Mouse (Mus musculus) brain, embryonic 18.5 days (tissue): ENCODE data around the gene Slc7a7.
"Not testable (repeated sequence)": the region's sequence is repeated elsewhere in the genome, so short reads cannot be mapped to it uniquely, and the experiment has no call there.

ENCODE experiments used
- DNase-seq: peaks from one replicate; pipeline ENCODE4 v3.0.0-alpha.2; 2012; ENCODE audit warnings: low read depth, low spot score

The Slc7a7 gene

DNA sequence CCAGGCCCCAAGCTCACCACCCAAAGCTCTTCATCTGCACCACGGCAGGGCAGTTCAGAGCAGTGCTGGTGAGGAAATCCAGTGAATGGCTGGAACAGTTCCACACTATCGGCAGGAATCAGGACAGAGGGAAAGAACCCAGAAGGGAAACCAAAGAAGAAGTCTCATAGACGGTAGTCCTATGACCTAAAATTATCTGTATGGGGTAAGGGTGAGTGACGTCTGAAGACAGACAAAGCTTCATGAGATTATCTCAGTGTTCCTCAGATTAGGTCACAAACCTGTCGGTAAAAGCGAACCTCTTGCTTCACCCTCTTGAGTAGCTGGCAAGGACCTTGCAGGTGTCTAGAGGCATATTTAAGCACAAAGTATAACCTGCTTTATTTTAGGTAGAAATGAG is 40.4 kb downstream of the Slc7a7 start:
- no peak for DNase-seq

DNA sequence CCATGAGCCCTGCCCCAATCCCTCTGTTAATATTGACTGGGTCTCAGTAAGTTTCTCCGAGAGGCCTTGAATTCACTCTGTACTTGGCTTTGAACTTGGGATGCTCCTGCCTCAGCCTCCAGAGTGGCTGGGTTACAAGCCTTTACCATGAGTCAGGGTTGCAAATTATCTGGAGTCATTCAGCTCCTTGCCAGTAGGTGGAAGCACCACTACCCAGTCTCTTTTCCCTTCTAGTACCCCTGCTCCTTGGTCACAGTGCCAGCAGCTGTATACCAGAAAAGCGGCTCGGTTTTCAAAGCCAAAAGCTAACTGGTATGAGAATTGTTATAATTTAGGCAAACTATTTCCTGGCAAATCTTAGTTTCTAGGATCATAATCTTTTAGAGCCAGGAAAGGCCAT is 41.7 kb downstream of the Slc7a7 start:
- no peak for DNase-seq

DNA sequence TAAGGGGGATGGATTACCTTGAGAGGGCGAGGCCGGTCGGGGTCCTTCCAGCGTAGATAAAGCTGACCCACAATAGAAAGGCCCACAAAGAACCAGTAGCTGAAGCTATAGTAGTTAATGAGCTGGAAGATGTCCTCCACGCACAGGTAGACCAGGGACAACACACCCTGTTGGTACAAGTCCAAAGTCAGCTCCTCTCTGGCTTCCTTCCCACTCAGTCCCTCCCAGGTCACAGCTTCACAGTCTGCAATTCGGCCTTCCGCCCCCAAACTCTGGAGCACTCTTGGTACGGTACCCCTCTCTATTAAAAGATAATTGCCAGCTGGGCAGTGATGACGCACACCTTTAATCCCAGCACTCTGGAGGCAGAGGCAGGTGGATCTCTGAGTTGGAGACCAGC is 44.7 kb downstream of the Slc7a7 start:
- DNase-seq = no peak

DNA sequence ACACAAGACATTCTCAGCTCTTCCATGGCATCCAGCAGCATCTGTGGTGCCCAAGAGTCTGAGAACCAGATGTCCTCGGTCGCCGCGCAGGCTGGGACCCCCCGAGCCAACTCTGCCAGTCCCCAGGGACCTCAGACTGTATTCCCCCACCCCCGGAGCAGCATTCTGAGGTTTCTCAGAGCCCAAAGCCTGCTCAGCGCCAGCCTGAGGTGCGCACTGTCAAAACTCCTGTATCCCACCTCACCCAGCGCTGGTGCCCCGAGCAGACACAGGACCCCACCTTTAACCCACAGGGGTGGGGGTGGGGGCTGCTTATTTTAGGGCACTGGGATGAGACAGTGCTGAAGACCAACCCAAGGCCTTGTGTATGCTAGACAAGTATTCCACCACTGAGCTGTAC is 46.1 kb downstream of the Slc7a7 start:
- no peak for DNase-seq

DNA sequence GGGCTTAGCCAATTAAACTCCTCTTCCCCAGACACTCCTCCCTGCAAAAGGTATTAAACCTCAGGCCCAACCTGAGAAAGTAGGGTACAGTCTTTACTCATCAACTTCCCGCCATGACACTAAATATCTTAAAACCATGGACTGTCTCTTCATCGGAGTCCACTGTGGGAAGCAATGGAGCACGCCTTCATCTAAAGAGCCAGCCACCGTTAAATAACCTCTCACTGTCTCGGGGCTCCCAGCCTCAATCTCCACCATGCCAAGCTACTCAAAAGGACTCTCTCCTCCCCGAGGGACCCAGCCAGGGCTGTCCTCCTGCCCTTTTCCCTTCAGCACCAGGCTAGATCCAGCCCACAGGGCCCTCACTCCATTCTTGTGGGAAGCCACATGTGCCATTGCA is 47.0 kb downstream of the Slc7a7 start:
- DNase-seq = no peak

DNA sequence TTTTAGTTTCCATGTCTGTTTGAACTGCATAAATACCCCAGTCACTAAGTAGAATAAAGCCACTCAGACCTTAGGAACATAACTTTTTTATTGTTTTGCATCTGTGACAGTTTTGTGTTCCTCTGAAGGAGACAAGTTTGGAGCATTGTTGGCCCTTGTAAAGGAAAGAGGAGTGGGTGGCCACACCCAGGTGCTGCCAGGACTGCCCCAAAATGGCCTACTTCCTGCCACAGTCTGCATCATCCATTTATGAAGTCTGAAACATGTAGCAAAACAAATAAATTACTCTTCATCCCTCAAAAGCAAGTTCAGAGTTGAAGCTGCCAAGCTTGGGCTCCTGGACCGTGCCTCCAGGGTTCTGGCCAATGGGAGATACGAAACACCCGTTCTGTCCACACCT is 48.2 kb downstream of the Slc7a7 start:
- DNase-seq = no peak

DNA sequence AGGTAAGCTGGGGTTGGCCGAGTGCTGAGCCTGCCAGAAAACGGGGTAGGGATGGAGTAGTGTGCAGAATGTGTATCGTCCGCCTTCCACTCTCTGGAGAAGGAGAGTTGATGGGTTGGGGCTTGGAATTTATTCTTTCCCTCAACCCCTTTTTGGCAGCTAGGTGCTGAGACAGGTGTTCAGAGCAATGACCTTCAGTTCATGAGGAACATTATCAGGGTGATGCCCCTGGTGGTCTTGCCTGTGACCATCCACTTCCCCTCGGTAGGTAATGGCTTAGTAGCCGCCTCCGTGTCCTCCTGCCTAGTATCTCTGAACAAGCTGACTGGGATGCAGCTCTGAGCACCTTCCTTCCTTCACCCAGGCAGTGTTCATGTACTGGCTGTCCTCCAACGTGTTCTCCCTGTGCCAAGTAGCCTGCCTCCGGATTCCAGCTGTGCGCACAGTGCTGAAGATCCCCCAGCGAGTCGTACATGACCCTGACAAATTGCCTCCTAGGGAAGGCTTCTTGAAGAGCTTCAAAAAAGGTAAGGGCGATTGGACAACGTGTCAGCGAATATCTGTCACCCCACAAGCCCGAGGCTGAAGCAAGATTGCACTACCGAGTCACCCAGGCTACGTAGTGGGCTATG is 50.0 kb downstream of the Slc7a7 start:
- no peak for DNase-seq

DNA sequence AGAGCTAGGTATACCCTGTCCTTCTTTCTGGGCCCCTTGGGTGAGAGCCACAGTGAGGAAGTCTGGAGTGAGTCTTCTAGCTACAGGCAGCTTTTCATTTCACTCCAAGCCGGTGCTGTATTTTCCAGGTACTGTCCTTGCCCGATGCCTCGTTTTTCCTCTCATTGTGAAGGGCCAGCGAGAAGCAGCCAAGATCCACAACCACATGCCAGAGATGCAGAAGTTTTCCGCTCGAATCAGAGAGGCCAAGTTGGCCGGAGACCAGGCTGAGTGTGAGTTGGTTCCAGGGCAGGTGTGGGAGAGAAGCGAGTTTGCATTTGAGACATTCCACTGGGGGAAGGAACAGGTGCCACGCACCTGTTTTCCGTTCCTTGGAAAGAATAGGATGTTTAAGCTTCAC is 51.0 kb downstream of the Slc7a7 start:
- no peak for DNase-seq

DNA sequence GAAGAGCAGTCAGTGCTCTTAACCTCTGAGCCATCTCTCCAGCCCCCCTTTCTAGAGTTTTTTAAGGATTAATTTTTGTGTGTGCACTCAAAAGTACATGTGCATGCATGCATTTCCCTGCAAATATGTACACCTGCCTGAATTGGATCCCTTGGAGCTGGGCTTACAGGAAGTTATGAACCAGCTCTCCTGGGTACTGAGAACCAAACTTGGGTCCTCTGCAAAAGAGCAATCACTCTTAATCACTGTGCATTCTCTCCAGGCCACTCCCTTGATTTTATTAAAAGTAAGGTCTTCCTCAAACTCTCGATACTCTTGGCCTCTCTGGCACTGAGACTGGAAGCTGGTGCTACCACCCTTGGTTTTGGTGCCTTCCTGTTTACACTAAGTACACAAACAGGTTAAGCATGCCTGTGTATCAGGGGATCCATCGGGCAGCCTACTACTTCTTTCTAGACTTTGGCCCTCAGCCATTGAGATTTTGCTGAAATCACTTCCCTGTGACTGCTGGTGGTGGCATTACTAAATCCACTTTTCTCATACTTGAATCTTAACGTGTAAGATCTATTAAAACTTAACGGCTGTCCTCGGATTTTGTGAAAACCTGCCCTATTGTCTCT is 52.4 kb downstream of the Slc7a7 start:
- DNase-seq = no peak

DNA sequence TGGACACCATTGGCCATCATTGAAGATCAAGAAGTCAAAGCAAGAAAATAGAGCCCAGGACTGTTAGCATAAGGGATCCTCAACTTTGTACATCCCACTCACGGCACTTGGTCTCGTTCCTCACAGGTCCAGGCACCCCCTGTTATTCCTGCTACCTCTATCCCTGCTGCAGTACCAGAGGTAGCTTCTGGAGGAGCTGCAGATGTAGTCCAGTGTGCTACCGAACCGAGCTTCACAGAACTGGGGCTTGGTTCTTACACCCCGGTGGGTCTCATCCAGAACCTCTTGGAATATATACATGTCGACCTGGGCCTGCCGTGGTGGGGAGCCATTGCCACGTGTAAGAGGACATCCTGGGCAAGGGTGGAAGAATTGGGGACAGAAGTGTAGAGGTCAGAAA is 54.4 kb downstream of the Slc7a7 start:
- no peak for DNase-seq

DNA sequence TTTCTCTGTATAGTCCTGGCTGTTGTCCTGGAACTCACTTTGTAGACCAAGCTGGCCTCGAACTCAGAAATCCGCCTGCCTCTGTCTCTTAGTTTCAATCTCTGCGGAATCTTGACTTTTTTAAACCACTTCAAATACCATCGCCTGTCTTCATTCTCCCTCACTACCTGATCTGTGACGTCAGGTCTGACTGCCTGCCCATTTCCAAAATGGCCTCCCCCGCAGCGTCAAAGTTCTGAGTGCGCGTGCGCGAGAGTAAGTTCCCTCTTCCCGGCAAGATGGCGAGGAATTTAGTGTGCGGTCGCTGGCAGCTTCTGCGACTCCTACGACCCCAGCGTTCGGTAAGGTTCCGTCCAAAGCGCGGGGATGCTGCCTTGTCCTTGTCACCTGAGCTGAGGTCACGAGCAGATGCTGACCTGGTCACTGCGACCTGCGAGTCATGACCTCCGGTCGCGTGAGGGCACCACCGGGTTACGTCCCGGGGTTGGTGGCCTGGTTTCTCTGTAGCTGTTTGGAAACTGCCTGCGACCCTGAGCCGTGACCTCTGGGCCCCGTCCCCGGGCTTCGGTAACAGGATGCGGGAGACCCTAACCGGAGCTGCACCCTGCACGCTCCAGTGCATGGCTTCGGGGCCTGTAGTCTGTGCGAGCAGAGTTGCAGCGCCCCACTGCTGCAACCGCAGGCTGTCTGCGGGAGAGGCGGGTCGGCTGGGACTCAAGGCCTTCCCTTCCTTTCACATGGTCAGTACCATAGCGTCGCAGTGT is 56.8 kb downstream of the Slc7a7 start, which contains the start of gene Oxa1l:
TSS of gene Oxa1l (plus strand) at position 258 of the 764 bp plus-strand sequence.
- DNase-seq = peak; percentile 92

DNA sequence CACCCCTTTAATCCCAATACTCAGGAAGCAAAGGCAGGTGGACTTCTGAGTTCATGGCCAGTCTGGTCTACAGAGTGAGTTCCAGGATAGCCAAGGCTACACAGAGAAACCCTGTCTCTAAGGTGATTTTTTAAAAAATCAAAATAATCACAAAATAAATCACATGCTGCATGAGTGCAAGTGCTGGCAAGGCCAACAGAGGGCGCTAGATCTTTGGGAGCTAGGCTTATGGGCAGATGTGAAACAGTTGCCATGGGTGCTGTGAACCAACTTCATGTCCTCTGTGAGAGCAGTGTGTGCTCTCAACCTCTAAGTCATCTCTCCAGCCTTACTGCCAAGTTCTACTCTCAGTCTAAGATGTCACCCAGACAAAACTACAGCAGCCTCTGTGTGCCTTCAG is 63.2 kb downstream of the Slc7a7 start:
- DNase-seq = no peak

DNA sequence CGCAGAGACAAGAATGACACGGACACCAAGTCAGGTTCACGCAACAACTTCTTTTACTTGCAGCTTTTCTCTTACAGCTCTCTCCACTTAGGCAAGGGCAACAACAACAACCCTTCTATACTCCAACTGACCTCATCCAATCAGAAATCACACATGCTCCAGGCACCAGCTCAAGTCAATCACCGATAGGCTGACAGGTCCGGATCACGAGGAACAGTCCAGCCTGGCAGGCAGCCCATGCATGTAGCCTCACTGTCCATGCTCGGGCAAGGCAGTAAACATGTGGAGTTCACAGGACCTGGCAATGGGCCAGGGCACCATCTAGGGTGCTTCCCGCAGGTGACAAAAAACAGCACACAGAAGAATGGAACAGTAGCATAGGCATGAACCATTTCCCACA is 65.3 kb downstream of the Slc7a7 start:
- no peak for DNase-seq

DNA sequence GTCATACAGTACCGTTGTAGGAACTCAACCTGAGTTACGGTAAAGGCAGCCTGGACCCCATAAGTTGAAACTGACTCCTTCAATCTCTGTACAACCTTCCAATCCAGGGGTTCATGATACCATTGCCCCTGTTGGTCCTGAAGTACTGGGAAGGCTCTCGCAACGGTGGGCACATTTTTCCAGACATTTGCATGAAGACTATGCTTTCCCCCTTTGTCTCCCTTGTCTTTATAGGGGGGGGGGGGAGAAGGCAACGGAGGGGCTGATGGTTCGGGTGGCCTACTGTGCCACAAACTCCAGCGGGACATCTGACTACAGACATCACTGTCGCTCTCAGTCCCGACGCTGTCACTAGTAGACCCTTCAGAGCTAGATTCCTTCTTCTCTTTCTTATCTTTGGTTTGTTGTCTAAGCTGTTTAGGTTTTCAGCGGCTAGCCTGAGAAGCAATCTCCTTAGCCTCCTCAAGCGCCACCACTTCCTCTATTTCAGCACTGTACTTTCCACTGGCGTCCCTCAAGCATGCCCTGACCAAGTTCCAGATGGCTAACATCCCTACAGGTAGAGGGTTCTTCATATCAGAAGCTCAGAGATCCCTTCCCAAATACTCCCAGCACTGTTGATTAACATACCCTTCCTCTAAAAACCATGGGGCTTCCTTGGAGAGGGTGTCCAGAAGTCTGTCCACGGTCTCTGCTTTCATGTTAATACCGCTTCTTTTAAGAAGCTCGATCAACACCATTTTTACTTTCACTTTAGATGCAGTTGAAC is 66.6 kb downstream of the Slc7a7 start:
- not testable (repeated sequence) for DNase-seq

DNA sequence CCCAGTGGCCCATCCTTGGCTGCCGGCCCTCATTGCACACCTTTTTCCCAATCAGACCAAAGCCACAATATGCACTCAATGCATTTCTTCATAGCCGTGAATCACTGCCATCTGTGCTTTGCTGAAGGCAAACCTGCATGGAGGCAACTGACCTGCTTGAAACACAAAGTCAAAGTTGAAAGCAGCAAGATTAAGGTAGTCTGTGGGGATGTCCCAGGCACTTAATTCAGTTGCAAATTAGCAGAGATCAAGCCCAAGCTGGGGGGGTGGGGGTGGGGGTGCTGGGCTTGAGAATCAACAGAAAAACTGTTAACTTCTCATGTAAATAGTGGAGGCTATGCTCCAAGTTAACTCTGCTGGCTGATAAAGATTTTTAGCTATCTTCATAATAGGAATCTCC is 75.8 kb downstream of the Slc7a7 start:
- not testable (repeated sequence) for DNase-seq

DNA sequence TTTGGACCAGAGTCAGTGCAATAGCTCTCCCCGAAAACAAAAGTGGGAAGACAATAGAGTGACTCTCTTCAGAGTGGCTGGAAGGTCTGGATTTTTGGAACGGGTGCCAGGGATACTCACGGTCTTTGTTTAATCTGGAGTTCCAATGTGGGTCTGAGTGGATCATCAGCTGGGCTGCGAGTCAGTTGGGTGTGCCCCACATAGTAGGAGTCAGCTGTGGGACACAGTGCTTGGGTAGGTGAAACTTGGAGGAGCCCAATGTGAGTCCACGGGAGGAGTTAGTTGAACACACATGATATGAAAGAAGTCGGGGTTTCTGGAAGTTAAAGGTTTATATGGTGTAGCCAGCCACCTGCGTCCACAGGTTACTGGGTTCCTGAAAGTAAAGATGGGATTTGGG is 76.7 kb downstream of the Slc7a7 start:
- DNase-seq = no peak

DNA sequence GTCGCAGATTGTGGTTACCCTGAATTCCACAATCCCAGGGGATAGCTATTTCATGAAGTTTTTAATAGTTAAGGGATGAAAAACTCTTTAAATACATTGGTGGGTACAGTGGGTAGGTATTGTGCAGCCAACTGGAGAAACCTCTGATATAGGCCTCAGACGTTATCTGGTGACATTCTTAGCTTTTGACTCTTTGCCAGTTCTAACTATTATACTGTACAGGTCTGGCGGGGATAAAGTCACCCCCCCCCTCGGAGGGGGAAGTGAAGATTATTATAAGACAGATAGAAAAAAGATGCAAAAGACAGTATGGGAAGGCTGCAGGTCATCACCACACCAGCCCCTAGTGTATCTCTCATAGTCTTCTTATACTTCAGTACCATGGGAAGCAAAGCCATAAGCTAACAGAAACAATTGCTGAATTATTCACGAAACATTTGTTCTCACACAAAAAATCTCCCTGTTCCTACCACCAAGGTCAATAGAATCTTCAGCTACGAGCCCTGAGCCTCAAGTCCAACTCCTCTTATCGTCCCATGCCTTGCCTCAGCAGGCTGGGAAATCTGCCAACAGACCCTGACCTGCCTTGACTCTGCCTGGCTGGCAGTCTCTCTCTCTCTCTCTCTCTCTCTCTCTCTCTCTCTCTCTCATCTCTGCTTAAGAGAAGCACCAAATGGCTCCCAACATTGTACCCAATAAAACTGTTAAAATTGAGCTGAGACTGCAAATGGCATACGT is 84.0 kb downstream of the Slc7a7 start:
- DNase-seq = no peak

DNA sequence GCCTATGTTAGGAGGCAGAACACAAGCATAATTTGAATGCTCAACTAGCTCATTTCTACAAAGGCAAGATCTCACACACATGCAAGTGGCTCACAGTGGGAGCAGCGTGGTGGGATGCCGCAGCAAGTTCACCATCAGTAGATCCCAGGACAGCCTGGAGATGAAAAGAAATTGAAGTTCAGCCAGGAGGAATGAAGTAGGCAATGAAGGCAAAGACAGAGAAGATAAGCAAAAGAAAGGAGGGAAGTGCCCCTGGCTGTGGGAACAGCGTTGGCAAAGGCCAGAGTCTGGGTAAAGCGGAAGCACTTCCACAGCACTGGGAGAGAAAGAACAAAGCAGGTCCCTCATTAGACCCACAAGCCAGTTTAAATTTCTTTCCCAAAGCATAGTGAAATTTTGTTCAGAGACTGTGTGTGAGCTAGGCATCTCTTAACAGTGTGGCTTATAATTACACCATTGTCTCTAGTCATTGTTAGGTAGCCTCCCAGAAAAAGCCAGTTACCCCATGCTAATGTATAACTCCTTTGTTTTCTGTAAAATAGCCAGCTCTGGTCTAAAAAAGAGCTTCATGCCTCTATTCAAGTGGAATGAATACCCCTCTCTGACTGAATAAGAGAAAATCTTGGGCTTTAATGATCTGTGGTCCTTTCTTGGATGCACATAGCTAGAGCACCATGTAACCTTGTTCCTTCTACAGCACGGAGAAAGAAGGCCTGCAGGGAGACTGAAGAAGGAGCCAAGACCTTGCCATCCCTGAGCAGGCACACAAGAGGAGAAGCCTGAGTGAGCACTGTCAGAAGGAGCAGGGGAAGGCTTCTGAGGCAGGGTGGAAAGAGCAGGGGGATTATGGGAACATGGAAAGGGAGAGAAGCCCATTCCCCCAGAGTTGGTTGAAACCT is 85.2 kb downstream of the Slc7a7 start:
- DNase-seq = peak; percentile 12

DNA sequence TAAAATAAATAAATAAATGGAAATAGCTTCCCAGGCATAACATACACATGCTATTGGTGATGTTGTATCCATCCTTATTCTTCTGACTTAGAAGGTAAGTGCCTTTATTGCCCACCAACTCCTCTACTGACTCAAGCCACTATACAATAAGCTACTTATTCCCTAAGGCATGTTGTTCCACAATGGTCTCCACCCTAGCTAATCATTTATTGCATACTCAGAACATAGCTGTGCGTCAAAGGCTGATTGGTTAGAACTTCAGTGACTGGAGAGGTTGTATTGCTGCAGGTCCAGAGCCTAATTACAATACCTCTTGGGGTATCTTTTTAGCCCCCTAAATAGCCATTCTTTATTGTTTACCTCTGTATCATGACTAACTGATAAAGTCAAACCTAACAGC is 86.4 kb downstream of the Slc7a7 start:
- no peak for DNase-seq

DNA sequence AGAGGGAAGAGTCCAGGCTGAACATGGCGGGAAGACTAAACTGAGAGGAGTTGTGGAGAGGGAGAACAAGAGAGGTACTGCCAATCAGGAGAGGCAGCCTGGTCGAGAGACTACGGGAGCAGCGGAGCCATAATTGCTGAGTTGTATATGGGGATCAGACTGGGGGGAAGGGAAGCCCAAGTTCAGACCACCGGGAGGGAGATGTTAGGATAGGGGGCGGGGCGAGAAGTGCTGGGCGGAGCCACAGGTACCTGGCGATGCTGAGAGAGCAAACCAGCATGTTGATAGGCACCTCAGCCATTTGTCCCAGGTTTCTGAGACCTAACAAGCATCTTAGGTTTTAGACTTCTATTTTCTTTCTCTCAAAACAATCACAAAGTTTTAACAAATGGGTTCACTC is 88.4 kb downstream of the Slc7a7 start:
- DNase-seq = no peak

DNA sequence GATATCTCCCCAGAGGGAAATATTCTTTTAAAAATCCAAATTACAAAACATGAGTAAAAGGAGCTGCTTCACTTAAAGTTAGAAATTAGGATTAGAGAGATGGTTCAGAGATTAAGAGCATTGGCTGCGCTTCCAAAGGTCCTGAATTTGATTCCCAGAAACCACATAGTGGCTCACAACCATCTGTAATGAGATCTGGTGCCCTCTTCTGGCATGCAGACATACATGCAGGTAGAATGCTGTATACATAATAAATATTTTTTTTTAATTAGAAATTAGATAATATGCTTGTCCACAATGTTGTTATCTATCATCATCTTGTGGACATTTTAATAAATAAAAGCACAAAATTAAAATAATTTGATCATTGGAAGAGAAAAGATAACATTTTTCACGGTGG is 89.0 kb downstream of the Slc7a7 start:
- DNase-seq = no peak
